Mouse (Mus musculus) stomach, postnatal 0 days (tissue): Measurements from ENCODE around the gene Setd2.

Experiments used
- CTCF ChIP-seq: IDR thresholded peaks from 2 replicates; pipeline ENCODE4 v1.5.1; 2016; ENCODE audit warnings: antibody characterized with exemption, low read depth, mild to moderate bottlenecking, moderate library complexity
- EP300 ChIP-seq: optimal IDR thresholded peaks from 2 replicates; pipeline ENCODE3; 2016; ENCODE audit warnings: antibody characterized with exemption

DNA sequence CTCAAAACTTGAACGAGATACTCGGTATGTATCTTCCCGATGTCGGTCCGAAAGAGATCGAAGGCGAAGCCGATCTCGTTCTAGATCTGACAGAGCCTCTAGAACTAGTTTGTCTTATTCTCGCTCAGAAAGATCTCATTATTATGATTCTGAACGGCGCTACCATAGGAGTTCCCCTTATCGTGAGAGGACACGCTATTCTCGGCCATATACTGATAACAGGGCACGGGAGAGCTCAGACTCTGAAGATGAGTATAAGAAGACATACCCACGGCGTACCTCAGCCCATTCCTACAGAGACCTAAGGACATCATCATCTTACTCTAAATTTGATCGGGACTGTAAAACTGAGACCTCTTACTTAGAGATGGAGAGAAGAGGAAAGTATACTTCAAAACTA, 15.9 kb downstream of the Setd2 start:
- TF ChIP-seq CTCF (no peak), EP300 (no peak)
